ENCODE assay signal across 24 mouse cellular contexts in the genomic region with DNA sequence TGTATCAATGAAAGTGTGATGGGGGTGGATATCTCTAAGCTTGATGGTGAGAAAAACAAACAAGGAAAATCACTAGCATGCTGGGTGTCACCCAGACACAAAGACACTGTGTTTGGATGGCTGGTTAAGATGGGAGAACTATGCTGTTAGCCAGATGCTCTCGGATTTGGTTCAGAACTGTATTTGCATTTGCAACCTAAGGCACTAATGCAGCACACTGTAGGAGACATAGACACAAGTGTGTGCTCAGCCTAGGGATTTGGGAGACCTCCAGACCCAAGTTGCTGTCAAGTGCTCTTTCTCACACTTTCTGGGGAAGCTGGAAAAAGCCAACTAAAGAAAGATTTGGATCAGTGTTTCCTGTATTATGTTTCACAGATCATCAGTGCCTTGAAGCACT.
A peak's percentile ranks its signal among the peaks of the same experiment; 100 is the strongest.
DNase-seq lines count a peak whose midpoint lies in the region; ATAC-seq and TF ChIP-seq lines count a peak whose summit lies in the region.
"Had no signal": no experiment of that assay in that cellular context is flagged by ENCODE, and none has a peak within 500 bp of the region (broad histone marks: within the 10 kb centered on the region; RNA-seq: fewer than 3 reads in every experiment).

No protein-coding gene starts in this region.

- DNase-seq in forebrain, embryonic 14.5 days (ENCODE audit: low spot score) = no peak
- DNase-seq in forebrain, postnatal 0 days = no peak
- DNase-seq in lung, embryonic 14.5 days = peak; percentile 13
- no peak for DNase-seq in lung, postnatal 14 days
- DNase-seq: adrenal gland, adult 2 months; adrenal gland, postnatal 14 days; B cell, adult 2 months; cerebellum, adult 11 months; cerebellum, adult 2 months; cerebellum, adult 9-11 months; cerebellum, postnatal 25 days; gastrocnemius, postnatal 25 days; heart, adult 2 months; kidney, adult 2 months had no signal

- H3K9ac ChIP-seq in forebrain, embryonic 13.5 days = no peak overlapping the region
- no peak overlapping the region for H3K9ac ChIP-seq in forebrain, embryonic 14.5 days (ENCODE audit: low read length)
- no peak overlapping the region for H3K9ac ChIP-seq in forebrain, postnatal 0 days
- no peak overlapping the region for H3K9ac ChIP-seq in forebrain, embryonic 12.5 days
- no peak overlapping the region for H3K9ac ChIP-seq in lung, embryonic 14.5 days
- H3K9ac ChIP-seq: embryonic facial prominence, embryonic 13.5 days; heart, embryonic 13.5 days; hindbrain, embryonic 12.5 days; hindbrain, embryonic 15.5 days had no signal

- H3K4me3 ChIP-seq in forebrain, embryonic 13.5 days = no peak overlapping the region
- H3K4me3 ChIP-seq in forebrain, embryonic 14.5 days (ENCODE audit: low read depth, low read length) = no peak overlapping the region
- no peak overlapping the region for H3K4me3 ChIP-seq in forebrain, postnatal 0 days (ENCODE audit: low read depth, low read length)
- no peak overlapping the region for H3K4me3 ChIP-seq in forebrain, embryonic 12.5 days (replicated peaks)
- H3K4me3 ChIP-seq in lung, embryonic 14.5 days (ENCODE audit: low read depth, low read length) = no peak overlapping the region
- H3K4me3 ChIP-seq: embryonic facial prominence, embryonic 13.5 days; heart, adult 2 months; heart, embryonic 10.5 days; heart, embryonic 13.5 days; hindbrain, embryonic 12.5 days; hindbrain, embryonic 15.5 days had no signal

- no peaks in the 10 kb centered on the region for H3K27me3 ChIP-seq in forebrain, embryonic 13.5 days
- H3K27me3 ChIP-seq in forebrain, embryonic 14.5 days (replicated peaks; ENCODE audit: control insufficient read depth, insufficient read depth, low read length) = no peaks in the 10 kb centered on the region
- 0 out of 2 replicates have a peak, but pooled peaks cover 3% of the 10 kb centered on the region for H3K27me3 ChIP-seq in forebrain, postnatal 0 days (ENCODE audit: insufficient read depth, low read length)
- no peaks in the 10 kb centered on the region for H3K27me3 ChIP-seq in forebrain, embryonic 12.5 days
- H3K27me3 ChIP-seq in lung, embryonic 14.5 days (ENCODE audit: insufficient read depth, low read length) = no peaks in the 10 kb centered on the region
- H3K27me3 ChIP-seq: CH12.LX; embryonic facial prominence, embryonic 13.5 days; heart, embryonic 13.5 days; hindbrain, embryonic 12.5 days; hindbrain, embryonic 15.5 days had no signal

- peaks cover 10% of the 10 kb centered on the region; the same call in 1 of the 2 replicates for H3K4me1 ChIP-seq in forebrain, embryonic 13.5 days
- H3K4me1 ChIP-seq in forebrain, embryonic 14.5 days (ENCODE audit: control insufficient read depth, insufficient read depth, low read length) = peaks cover 3% of the 10 kb centered on the region; the same call in 1 of the 2 replicates
- no peaks in the 10 kb centered on the region for H3K4me1 ChIP-seq in forebrain, postnatal 0 days (ENCODE audit: insufficient read depth)
- no peaks in the 10 kb centered on the region for H3K4me1 ChIP-seq in forebrain, embryonic 12.5 days
- H3K4me1 ChIP-seq in lung, embryonic 14.5 days (ENCODE audit: insufficient read depth) = no peaks in the 10 kb centered on the region
- H3K4me1 ChIP-seq: embryonic facial prominence, embryonic 13.5 days; heart, embryonic 10.5 days; heart, embryonic 13.5 days; hindbrain, embryonic 12.5 days; hindbrain, embryonic 15.5 days had no signal

- H3K9me3 ChIP-seq in forebrain, embryonic 13.5 days (replicated peaks) = no peaks in the 10 kb centered on the region
- H3K9me3 ChIP-seq in forebrain, embryonic 14.5 days (replicated peaks; ENCODE audit: control insufficient read depth, low read length) = no peaks in the 10 kb centered on the region
- no peaks in the 10 kb centered on the region for H3K9me3 ChIP-seq in forebrain, postnatal 0 days (ENCODE audit: low read length)
- no peaks in the 10 kb centered on the region for H3K9me3 ChIP-seq in forebrain, embryonic 12.5 days
- H3K9me3 ChIP-seq in lung, embryonic 14.5 days (ENCODE audit: low read depth, low read length) = no peaks in the 10 kb centered on the region
- H3K9me3 ChIP-seq: embryonic facial prominence, embryonic 13.5 days; G1E; heart, embryonic 10.5 days; heart, embryonic 13.5 days; hindbrain, embryonic 12.5 days; hindbrain, embryonic 15.5 days had no signal

- no peaks in the 10 kb centered on the region for H3K36me3 ChIP-seq in forebrain, embryonic 13.5 days (ENCODE audit: poor library complexity, severe bottlenecking)
- H3K36me3 ChIP-seq in forebrain, embryonic 14.5 days (ENCODE audit: control insufficient read depth, insufficient read depth, low read length) = no peaks in the 10 kb centered on the region
- H3K36me3 ChIP-seq in forebrain, postnatal 0 days (ENCODE audit: insufficient read depth) = no peaks in the 10 kb centered on the region
- H3K36me3 ChIP-seq in forebrain, embryonic 12.5 days (replicated peaks) = no peaks in the 10 kb centered on the region
- H3K36me3 ChIP-seq in lung, embryonic 14.5 days (ENCODE audit: insufficient read depth) = no peaks in the 10 kb centered on the region
- H3K36me3 ChIP-seq: embryonic facial prominence, embryonic 13.5 days; G1E; heart, embryonic 10.5 days; heart, embryonic 13.5 days; hindbrain, embryonic 12.5 days; hindbrain, embryonic 15.5 days had no signal

- 55% methylated on average over 1 of the region's 1 CpGs for WGBS in forebrain, embryonic 13.5 days
- 36% methylated on average over 1 of the region's 1 CpGs for WGBS in forebrain, embryonic 14.5 days
- 34% methylated on average over 1 of the region's 1 CpGs for WGBS in forebrain, postnatal 0 days
- 66% methylated on average over 1 of the region's 1 CpGs for WGBS in forebrain, embryonic 12.5 days
- 16% methylated on average over 1 of the region's 1 CpGs for WGBS in lung, embryonic 14.5 days

- no peak overlapping the region for H3K27ac ChIP-seq in forebrain, embryonic 13.5 days
- H3K27ac ChIP-seq in forebrain, embryonic 14.5 days (ENCODE audit: low read depth, low read length) = no peak overlapping the region
- H3K27ac ChIP-seq in forebrain, postnatal 0 days (ENCODE audit: low read depth, low read length) = no peak overlapping the region
- H3K27ac ChIP-seq in forebrain, embryonic 12.5 days = no peak overlapping the region
- H3K27ac ChIP-seq in lung, embryonic 14.5 days (ENCODE audit: low read depth) = no peak overlapping the region; the same call in 1 of the 2 replicates
- H3K27ac ChIP-seq: embryonic facial prominence, embryonic 13.5 days; heart, adult 2 months; heart, embryonic 10.5 days; heart, embryonic 13.5 days; hindbrain, embryonic 12.5 days; hindbrain, embryonic 15.5 days had no signal

- no peak for TF ChIP-seq CTCF in forebrain, postnatal 0 days (IDR thresholded peaks at IDR 0.05; ENCODE audit: low read depth)
- TF ChIP-seq CTCF in lung, embryonic 14.5 days (IDR thresholded peaks at IDR 0.05; ENCODE audit: low read depth) = no peak

- no peak overlapping the region for H3K4me2 ChIP-seq in forebrain, embryonic 13.5 days
- no peak overlapping the region for H3K4me2 ChIP-seq in forebrain, embryonic 14.5 days (ENCODE audit: low read length)
- H3K4me2 ChIP-seq in forebrain, postnatal 0 days (ENCODE audit: low read depth) = no peak overlapping the region
- no peak overlapping the region for H3K4me2 ChIP-seq in forebrain, embryonic 12.5 days
- H3K4me2 ChIP-seq in lung, embryonic 14.5 days = no peak overlapping the region
- H3K4me2 ChIP-seq: embryonic facial prominence, embryonic 13.5 days; heart, embryonic 13.5 days; hindbrain, embryonic 12.5 days; hindbrain, embryonic 15.5 days had no signal

- peak; percentile 21; the same call in 1 of the 2 replicates for ATAC-seq in forebrain, embryonic 13.5 days
- ATAC-seq in forebrain, embryonic 14.5 days = no peak
- peak; percentile 40; the same call in 1 of the 2 replicates for ATAC-seq in forebrain, postnatal 0 days
- no peak for ATAC-seq in forebrain, embryonic 12.5 days (ENCODE audit: low FRiP score)
- no peak for ATAC-seq in lung, embryonic 14.5 days (ENCODE audit: insufficient read depth)
- ATAC-seq: intestine, postnatal 0 days had no signal

Comparison
In these comparisons a context has a peak if more than half of its experiments do, and no peak if none do; other contexts are left out.
1. ATAC-seq: peak in forebrain, embryonic 13.5 days (single experiment) and forebrain, postnatal 0 days (single experiment); none in forebrain, embryonic 14.5 days (single experiment), forebrain, embryonic 12.5 days (single experiment) and lung, embryonic 14.5 days (single experiment).